Mouse (Mus musculus) ES-Bruce4 (cell line): Measurements from ENCODE around the gene Ywhae.

Experiments used
- CTCF ChIP-seq: IDR thresholded peaks from one replicate; pipeline ENCODE4 v1.8.1; 2011; ENCODE audit warnings: low read depth, low read length
- POLR2A ChIP-seq: IDR thresholded peaks from one replicate; pipeline ENCODE4 v1.8.1; 2011; ENCODE audit warnings: low read length; ENCODE audit not compliant: insufficient read depth

DNA sequence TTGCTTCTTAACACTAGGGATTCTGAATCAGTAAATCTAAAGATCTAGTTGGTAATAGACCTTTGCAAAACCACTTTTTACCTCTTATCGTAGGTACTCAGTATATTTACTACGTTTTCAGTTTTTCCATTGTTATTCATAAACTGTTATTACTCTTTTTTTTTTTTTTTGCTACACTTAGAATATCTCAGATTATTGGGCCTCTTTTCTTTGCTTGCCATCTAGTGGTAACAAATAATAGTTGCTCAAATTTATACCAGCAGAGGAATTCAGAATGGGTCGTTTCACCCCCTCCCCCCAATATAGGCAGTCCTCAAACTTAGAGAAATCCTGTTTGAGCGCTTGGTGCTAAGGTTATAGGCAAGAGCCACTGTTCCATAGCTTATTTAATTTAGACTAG, 18.4 kb downstream of the Ywhae start:
- TF ChIP-seq POLR2A (no peak), CTCF (no peak)
